Mouse (Mus musculus) retina, postnatal 1 day (tissue): ENCODE data around the gene Dhx9.
A peak's percentile ranks its signal among the peaks of the same experiment; 100 is the strongest.
"Not testable (repeated sequence)": the region's sequence is repeated elsewhere in the genome, so short reads cannot be mapped to it uniquely, and the experiment has no call there.

Experiments
- DNase-seq: peaks from one replicate; pipeline ENCODE4 v3.0.0-alpha.2; 2012

The Dhx9 gene

DNA sequence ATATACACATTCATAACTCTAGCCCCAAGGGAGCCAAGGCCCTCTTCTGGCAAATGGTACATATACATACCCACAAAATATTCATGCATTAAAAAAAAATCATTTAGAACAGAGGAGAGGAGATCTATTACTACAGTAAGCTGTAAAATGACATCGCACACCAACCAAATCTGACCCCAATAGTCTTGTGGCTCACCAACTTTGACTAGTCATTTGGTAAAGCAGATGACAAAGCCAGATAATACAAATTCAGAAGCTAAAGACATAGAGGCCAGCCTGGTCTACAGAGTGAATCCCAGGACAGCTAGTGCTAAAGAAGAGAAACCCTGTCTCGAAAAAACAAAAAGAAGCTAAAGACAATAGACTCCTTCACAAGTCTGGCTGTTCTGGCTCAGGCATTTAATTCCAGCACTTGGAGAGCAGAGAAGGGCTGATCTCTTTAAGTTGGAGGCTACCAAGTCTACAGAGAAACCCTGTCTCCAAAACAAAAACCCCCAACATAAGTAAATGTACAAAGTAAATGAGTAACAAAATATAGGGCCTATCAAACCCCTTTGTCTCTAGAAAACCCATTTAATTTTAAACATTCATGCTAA is 2.2 kb downstream of the Dhx9 start:
- no peak for DNase-seq

DNA sequence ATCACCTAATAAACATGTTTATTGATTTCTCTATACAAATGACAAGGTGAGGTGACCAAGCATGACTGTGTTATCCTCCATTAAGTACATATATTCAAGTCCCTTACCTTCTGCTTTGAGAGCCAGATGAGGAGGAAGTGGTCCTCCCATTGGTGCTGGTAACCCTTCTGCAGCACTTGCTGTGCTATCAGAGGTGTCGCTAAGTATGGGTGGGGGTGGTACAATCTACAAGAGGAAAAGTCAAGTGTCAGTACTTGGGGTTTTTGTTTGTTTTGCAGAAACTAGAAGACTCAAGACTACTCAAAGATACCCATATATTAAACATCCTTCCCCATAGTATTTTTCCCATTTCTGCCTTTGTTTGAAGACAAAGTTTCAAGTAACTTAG is 6.4 kb downstream of the Dhx9 start:
- no peak for DNase-seq

DNA sequence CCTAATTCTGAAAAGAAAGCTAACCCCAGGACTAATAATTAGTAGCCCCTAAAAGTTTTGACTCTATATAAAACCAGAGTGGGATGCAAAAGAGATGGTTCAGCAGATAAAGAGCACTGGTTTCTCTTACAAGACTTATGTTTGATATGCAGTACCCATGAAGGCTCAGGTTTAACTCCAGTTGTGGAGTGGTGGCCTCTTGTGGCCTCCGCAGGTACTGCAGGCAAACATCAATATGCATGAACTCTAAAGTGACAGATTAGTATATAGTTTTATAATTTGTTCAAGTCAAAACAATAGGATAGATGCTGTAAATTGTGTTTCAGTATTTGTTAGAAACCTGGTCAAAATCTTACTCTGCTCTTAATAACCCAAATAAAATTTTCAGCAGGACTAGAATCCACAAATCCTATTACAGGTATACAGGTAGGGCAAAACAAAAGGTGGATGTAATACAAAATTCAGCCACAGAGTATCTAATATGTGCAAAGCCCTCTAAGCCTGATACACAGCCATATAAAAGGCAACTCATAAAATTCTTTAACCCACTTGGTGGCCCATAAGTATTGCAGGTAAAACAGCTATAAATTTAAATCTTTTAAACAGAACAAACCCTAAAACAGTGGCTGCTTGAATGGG is 7.0 kb downstream of the Dhx9 start:
- peak; percentile 71 for DNase-seq

DNA sequence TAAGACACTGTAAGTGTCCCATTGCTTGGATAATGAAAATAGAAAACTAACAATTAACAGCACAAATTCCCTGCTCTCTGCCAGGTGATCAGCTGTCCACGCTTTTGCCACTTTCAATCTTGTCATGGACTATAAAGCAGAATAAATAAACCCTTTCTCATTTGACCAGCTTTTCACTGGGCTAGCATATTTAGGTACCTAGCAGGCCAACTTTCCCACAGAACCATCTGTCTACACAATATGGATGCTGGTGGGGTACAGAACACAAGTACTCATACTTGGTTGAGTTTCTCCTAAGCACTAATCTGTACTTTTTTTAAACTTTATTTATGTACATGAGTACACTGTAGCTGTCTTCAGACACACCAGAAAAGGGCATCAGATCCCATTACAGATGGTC is 8.2 kb downstream of the Dhx9 start:
- DNase-seq = no peak

DNA sequence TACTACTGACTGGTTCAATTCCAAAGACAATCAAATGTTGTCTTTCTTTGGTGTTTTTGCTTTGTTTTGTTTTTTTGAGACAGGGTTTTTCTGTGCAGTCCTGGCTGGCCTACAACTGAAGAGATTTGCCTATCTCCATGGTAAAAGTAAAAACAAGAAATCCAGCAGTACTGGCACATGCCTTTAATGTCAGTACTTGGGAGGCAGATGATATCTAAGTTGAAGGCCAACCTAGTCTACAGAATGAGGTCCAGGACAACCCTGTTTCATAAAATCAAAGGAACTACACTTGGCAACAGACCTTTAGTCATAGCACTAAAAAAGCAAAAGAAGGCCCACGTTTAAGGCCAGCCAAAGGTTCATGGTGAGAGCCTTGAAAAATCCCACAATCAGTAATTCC is 25.7 kb downstream of the Dhx9 start:
- no peak for DNase-seq

DNA sequence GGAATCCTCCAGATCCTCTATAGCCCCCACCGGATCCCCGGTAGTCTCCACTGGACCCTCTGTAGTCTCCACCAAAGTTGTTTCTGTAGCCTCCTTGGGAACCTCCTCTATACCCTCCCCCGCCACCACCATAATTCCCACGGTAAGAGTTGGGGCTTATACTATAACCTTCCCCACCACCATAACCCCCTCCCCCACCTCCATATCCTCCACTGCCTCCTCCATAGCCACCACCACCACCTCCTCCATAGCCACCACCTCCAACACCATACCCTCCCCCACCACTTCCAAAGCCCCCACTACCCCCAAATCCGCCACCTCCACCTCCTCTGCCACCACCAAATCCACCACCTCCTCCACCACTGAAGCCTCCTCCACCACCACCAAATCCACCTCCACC is 31.3 kb downstream of the Dhx9 start:
- no peak for DNase-seq

DNA sequence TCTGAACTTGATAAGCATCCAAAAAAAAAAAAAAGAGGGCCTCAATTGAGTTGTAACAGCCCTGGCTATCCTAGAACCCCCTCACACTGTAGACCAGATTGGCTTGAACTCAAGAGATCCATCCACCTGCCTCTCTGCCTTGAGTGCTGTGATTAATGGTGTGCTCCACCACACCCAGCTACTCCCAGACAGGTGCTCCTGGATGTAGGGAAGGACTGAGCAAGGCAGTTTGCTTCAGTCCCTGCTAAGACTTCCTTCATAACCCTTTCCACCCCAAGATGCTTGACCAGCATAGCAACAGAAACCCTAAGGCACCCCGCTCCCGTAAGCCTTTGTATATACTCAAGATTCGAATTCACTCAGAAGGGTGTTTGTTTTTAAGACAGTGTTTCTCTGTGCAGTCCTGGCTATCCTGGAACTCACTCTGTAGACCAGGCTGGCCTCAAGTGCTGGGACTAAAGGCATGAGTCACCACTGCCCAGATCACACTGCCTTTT is 34.3 kb downstream of the Dhx9 start:
- no peak for DNase-seq

DNA sequence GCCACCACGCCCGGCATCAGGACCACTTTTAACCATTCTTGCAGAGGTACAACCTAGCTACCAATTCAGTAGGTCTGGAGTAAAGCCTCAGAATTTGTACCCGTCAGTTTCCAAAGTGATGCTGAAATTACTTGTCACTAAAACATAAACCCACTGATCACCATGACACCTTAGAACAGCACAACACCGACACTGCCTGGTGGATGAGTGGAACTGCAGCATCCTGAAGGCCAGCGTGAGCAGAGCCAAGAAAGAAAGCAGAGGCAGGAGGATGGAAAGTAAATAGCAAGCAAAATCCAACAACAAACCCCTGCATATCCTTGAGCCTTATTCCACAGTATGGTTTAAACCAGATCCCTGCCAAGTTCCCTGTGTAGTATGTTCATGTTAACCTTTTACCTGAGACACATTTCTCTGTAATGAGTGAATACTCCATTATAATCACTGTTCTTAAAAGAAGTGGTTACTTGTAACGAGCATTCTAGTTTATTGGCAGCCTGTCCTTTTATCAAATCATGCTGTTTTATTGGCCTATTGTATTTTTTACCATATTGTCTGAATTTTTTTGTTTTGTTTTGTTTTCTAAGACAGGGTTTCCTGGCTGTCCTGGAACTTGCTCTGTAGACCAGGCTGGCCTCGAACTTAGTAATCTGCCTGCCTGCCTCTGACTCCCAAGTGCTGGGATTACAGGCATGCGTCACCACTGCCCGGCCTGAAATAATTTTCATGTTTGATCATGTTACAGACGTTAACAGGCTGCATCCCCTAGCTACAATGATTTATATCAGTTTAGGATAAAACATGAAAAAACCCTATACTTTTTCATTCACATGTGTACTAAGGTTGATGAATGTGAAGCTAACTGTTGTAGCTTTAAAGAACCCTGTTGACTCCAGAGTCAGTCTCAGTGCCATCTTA is 36.0 kb downstream of the Dhx9 start:
- DNase-seq = peak; percentile 48

DNA sequence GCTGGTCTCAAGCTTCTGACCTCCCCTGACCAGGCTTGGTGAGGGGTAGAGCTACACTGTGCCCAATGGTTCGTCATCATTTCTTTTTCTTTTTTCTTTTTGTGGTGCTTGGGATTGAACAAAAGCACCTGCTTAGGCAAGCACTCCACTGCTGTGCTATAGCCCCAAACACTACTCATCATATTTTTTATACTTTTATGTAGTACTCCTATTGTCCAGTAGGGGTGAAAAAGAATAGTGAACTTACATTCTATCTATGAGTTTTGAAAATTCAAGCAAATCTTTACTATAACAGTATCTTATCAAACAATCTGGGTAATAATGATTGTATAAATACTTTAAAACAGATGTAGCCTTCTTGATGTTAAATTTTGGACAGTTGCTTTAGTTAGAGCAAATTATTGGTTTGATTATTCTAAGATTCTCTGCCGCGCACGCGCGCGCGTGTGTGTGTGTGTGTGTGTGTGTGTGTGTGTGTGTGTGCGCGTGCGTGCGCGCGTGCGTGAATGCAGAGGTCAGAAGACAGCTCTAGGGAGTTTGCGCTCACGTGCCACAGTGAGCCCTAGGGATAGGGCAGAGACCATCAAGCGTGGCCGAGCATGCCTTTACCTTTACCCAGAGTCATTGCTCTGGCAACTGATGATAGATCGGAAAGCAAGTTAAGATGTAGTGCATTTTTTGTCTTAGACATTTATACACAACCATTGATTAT is 41.2 kb downstream of the Dhx9 start:
- DNase-seq = no peak

DNA sequence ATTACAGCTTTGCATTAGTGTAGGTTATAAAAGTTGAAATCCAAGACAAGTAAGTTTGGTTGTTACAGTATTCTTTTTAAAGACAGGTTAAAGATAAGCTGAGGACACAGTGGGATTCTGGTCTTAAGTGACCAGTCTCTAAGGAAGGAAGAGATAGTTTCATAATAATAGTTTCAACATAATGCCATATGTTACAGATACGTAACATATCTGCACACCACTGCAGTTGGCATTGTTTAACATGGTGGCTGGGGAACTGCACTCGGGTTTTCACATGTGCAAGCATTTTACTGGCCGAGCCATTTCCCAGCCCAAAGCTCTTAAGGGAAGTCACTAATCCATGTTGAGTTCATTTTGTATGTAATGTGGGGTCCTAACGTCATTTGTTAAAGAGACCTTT is 43.8 kb downstream of the Dhx9 start:
- no peak for DNase-seq

DNA sequence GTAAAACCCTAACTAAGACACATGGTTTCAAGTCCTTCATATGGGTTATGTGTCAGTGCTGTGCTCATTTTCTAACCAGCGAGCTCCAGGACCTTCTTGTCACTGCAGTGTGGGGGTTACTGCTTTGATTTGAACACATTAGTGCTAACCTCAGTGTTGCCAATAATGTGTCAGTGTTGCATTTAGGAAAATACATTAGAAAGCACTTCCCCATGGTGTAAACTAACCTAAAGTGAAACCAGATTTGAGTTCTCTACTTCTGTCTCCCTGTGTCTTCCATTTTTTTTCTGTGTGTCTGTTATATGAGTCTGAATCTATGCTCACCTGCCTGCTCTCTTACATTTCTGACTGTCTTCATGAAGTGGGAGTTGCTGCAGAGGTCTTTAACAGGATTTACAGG is 44.4 kb downstream of the Dhx9 start:
- DNase-seq = no peak

DNA sequence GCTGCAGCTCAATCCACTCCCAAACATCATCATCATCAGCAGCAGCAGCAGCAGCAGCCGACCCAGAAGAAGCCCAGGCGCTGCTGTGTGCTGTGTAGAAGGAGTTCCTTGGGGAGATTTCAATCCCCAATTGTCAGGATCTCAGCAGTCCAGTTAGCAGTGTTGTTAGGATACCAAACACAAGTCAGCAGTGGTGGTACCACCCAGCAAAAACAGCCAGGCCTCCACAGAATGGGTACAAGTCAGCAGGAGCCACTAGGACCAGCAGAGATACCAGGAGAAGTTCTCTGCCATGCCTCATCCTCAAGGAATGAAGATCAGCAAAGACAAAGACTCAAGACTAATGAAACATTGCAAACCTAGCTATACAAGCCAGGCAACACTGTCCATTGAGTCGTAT is 45.8 kb downstream of the Dhx9 start:
- DNase-seq = no peak

DNA sequence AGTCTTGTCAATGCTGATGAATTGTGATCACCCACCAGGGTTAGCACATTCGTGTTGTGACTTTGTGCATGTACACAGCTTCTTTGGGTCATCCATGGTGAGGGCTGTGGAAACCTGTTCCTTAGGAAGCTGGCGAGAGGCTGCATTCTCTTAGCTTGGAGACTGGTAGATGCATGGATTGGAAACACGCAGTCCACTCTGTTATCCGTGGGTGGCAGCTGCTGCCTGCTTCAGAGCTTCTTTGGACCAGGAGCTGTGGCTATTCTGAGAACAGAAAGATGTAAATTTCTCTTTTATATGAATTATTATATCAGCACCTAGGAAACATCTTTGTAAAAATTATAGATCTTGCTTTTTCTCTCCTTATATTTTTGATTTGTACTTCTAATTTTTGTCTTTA is 46.7 kb downstream of the Dhx9 start:
- no peak for DNase-seq

DNA sequence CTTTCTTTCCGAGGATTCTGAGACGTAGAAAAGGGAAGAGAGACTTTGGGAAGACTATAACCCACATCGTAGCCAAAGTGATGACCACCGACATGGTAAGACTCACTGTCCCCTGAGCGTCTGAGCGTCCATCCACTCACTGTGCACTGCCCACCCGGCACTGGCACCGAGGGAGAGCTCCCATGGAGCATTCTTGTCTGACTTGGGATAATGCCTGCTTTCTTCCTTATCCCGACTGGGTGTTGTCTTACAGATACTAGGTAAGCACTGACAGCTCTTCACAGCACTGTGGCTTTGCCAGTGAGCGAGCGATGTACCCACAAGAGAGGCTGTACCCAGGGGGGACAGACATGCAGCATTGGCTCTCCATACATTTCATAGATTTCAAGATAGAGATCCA is 49.9 kb downstream of the Dhx9 start:
- DNase-seq = no peak

DNA sequence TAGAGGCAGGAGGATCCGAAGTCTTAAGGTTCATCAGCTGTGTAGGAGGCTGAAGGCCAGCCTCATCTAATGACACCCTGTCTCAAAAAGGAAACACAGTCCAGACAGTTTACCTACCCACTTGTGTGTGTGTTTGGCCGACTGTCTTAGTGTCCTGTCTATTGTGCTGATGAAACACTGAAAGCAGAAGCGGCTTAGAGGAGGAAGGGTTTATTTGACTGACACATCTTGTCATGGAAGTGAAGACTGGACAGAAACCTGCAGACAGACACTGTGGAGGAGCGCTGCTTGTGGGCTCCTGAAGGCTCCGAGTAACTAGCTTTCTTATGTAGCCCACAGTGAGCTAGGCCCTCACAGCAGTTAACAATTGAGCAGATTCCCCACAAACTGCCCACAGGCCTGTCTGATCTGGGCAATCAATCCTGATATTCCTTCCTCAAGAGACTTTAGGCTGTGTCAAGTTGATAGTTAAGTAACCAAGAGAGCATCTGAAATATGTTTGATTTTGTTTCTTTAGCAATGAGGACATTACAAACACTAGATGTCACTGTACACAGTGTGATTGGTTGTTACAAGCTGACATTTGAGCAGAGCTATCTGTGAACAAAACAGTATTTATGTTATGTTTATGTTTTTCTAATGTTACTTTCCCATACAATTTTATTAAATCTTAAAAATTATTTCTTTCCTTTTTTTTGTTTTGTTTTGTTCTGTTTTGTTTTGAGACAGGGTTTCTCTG is 53.4 kb downstream of the Dhx9 start:
- no peak for DNase-seq

DNA sequence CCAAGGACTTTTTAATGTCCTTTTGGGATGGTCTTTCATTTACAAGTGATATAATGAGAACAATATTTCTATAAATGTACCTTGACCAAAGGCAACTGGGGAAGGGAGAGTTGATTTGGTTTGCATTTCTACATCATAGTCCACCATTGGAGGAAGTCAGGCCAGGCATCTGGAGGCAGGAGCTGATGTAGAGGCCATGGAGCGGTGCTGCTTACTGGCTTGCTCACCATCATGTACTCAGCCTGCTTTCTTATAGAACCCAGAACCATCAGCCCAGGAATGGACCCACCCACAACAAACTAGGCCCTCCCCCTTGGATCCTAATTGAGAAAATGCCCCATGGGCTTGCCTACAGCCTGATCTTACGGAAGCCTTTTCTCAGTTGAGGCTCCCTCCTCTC is 55.1 kb downstream of the Dhx9 start:
- no peak for DNase-seq

DNA sequence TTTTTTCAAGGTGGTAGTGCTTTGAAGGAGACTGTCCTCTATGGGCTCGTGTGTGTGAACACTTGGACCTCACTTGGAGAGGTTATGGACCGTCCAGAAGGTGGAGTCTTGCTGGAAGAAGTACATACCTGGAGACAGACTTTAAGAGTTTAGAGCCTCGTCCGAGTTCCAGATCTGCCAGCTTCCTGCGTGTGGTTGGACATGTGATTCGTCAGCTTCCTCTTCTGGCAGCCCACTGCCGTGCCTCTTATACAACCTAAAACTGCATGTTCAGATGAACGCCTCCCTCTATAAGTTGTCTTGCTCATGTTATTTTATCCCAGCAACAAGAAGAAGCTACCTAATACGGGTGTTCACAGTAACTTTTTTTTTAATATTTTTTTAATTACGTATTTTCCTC is 55.8 kb downstream of the Dhx9 start:
- no peak for DNase-seq

DNA sequence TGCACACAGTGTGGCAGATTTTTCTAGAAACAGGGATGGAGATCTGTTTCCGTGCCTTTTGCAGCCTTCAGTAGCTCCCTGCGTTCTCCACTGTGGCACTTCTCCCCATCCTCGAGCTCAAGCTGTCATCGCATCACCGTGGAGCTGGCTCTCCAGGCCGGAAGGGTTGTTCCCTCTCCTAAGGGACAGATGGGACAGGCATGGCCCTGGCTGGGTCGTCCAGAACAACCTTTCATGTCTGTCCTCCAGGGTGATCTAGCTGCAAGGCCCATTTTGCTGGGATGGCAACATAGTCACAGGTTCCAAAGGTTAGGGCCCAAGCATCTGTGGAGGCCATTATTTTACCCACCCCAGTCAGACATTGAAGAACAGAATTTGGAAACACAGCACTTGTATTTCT is 56.3 kb downstream of the Dhx9 start:
- DNase-seq = no peak

DNA sequence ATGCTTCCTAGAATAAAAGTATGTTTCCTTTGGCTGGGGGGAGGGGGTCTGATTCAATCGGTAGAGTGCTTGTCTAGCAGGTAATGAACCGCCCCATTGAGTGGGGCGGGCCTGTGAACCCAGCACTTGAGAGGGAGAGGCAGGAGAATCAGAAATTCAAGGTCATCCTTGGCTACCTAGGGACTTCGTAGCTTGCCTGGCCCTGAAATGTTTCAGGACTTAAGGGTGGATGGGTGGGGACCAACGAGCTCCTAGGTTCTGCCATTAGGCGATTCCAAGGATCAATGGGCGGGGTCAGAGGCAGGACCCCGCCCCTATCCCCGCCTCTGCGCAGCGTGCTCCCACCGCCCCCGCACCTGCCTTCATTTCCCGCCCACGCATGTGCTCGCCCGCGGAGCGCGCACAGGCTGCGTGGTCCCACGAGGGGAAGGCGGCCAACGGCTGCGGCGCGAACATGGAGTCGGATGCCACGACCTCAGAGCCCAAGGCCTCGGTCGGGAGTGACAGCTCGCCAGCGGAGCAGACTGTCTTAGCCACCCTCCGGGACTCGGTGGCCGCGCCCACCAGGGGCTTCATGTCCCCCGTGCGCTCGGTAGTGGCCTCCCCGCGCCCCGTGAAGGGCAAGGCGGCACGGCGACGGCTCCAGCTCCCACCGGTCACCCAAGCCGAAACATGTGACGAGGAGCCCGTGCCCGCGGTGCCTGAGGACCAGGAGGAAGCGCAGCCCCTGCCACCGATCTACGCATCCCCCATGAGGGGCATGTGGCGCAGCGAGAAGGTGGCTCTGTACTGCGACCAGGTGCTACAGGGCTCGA is 62.5 kb downstream of the Dhx9 start, which contains the start of gene Shcbp1l:
TSS of gene Shcbp1l (plus strand) at position 393 of the 815 bp plus-strand sequence.
- peak; percentile 85 for DNase-seq

DNA sequence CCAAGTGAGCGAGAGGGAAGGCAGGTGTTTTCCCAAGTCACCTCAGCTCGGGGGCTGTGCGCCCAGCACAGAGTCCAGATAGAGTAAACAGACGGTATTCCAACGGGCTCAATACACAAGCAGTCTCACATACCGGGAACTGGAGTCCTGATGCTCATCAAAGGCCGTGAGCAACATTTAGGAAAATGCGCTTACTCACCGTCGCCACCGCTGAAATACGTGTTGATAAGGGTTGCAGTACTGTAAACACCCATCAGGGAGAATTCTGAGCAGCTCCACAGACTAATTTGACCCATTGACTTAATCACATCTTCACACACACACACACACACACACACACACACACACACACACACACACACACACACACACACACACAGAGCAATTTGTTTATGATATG is 63.2 kb downstream of the Dhx9 start:
- DNase-seq = peak; percentile 57

DNA sequence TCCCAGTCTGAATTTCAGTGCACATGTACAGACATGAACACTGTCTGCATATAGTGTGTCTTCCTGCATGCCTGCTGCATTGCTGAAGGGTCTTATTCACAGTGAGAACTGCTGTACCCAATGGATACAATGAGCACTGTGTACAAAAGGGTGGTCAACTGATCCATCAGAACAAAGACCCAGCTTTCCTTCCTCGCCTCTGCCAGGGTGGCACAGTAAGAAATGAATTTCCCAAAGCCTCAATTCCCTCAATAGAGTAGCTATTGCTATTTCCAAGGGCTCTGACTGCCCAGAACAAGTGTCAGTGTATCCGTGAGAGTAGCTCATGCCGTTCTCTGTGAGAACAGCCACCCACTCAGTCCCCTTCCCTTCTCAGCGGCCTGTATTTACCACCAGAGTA is 69.7 kb downstream of the Dhx9 start:
- DNase-seq = not testable (repeated sequence)
